Mouse (Mus musculus) CH12.LX (cell line): ENCODE measurements around the gene Ppan. TPM values are rescaled to one million over a fixed set of nuclear protein-coding genes. Genes with fewer than 3 reads are reported as not detected.
A peak's percentile ranks its signal among the peaks of the same experiment; 100 is the strongest.

ENCODE experiments used
- DNase-seq: peaks from one replicate; pipeline ENCODE4 v3.0.0-alpha.2; 2013; ENCODE audit errors: extremely low read depth
- H3K27ac ChIP-seq: 2 replicates; pipeline ENCODE4 v1.5.1; 2012; ENCODE audit warnings: low read depth, mild to moderate bottlenecking, control low read depth, moderate library complexity; ENCODE audit not compliant: insufficient read depth
- H3K27me3 ChIP-seq: replicated peaks from 2 replicates; pipeline ENCODE3; 2012; ENCODE audit warnings: inconsistent platforms
- H3K36me3 ChIP-seq, 2 experiments: replicated peaks in 1 of 2; 2 replicates each; pipeline versions ENCODE3 to v1.6.1; 2012; ENCODE audit warnings: inconsistent platforms in 1 of 2, low read length in 1 of 2, mild to moderate bottlenecking in 1 of 2, mixed read lengths in 1 of 2, moderate library complexity in 1 of 2; ENCODE audit not compliant: control insufficient read depth in 1 of 2, insufficient read depth in 1 of 2
- H3K4me1 ChIP-seq, 2 experiments: 2 replicates each; pipeline ENCODE4 v1.6.1; 2012; ENCODE audit warnings: inconsistent platforms in 1 of 2, moderate library complexity in 1 of 2; ENCODE audit not compliant: insufficient read depth in 2 of 2, control insufficient read depth in 1 of 2
- H3K4me2 ChIP-seq: 2 replicates; pipeline ENCODE4 v1.6.1; 2012; ENCODE audit warnings: low read depth, mild to moderate bottlenecking, control low read depth; ENCODE audit not compliant: poor library complexity, insufficient read depth, severe bottlenecking
- H3K4me3 ChIP-seq, 3 experiments: fragments of 150-350 bp in 1 of 3; sonication (generic) in 1 of 3; replicated peaks in 1 of 3; 2 replicates each; pipeline versions ENCODE3 to v1.5.1; 2011 to 2012; ENCODE audit warnings: low read depth in 2 of 3, low read length in 2 of 3, mild to moderate bottlenecking in 2 of 3, moderate library complexity in 2 of 3, control low read depth in 1 of 3, improper control_type of control experiment in 1 of 3, inconsistent platforms in 1 of 3, mixed read lengths in 1 of 3; ENCODE audit not compliant: poor library complexity in 1 of 3
- H3K79me2 ChIP-seq: replicated peaks from 2 replicates; pipeline ENCODE4 v1.6.1; 2012; ENCODE audit warnings: mild to moderate bottlenecking, moderate library complexity; ENCODE audit not compliant: control insufficient read depth, poor library complexity, insufficient read depth, severe bottlenecking; ENCODE audit errors: extremely low read depth
- H3K9ac ChIP-seq: 2 replicates; pipeline ENCODE4 v1.6.1; 2012; ENCODE audit warnings: low read depth, mild to moderate bottlenecking, control low read depth, moderate library complexity; ENCODE audit not compliant: insufficient read depth
- H3K9me3 ChIP-seq: replicated peaks from 2 replicates; pipeline ENCODE3; 2012; ENCODE audit warnings: low read length, inconsistent platforms, mixed read lengths
- BHLHE40 ChIP-seq: IDR thresholded peaks from 2 replicates; pipeline ENCODE4 v1.6.1; 2011; ENCODE audit warnings: mild to moderate bottlenecking, low read depth, low read length, improper control_type of control experiment
- CHD1 ChIP-seq: IDR thresholded peaks from 2 replicates; pipeline ENCODE4 v1.6.1; 2012; ENCODE audit warnings: low read depth, low read length, improper control_type of control experiment, inconsistent platforms
- CHD2 ChIP-seq: IDR thresholded peaks from 2 replicates; pipeline ENCODE4 v1.6.1; 2011; ENCODE audit warnings: low read length, improper control_type of control experiment
- CTCF ChIP-seq, 2 experiments: IDR thresholded peaks in 1 of 2; conservative IDR thresholded peaks in 1 of 2; 2 replicates each; pipeline ENCODE4 v1.5.1; 2011 to 2012; ENCODE audit warnings: low read depth in 2 of 2, low read length in 2 of 2, improper control_type of control experiment in 1 of 2, inconsistent platforms in 1 of 2, mild to moderate bottlenecking in 1 of 2, moderate library complexity in 1 of 2
- E2F4 ChIP-seq: IDR thresholded peaks from 2 replicates; pipeline ENCODE4 v1.6.1; 2011; ENCODE audit warnings: low read depth, low read length, improper control_type of control experiment; ENCODE audit not compliant: insufficient replicate concordance
- ELF1 ChIP-seq: IDR thresholded peaks from 2 replicates; pipeline ENCODE4 v1.6.1; 2014; ENCODE audit warnings: low read depth, mild to moderate bottlenecking, inconsistent platforms, low read length, improper control_type of control experiment
- ETS1 ChIP-seq: conservative IDR thresholded peaks from 2 replicates; pipeline ENCODE4 v1.6.1; 2012; ENCODE audit warnings: low read depth, mild to moderate bottlenecking, inconsistent platforms, low read length, improper control_type of control experiment, moderate library complexity
- GABPA ChIP-seq: IDR thresholded peaks from 2 replicates; pipeline ENCODE4 v1.6.1; 2012; ENCODE audit warnings: low read depth, low read length, improper control_type of control experiment, inconsistent platforms; ENCODE audit not compliant: insufficient replicate concordance
- HCFC1 ChIP-seq: IDR thresholded peaks from 2 replicates; pipeline ENCODE4 v1.6.1; 2012; ENCODE audit warnings: low read depth, mild to moderate bottlenecking, inconsistent platforms, low read length, improper control_type of control experiment
- IRF4 ChIP-seq: IDR thresholded peaks from 2 replicates; pipeline ENCODE4 v1.6.1; 2014; ENCODE audit warnings: low read depth, mild to moderate bottlenecking, inconsistent platforms, low read length, improper control_type of control experiment
- JUN ChIP-seq: IDR thresholded peaks from 2 replicates; pipeline ENCODE4 v1.6.1; 2011; ENCODE audit warnings: low read depth, mild to moderate bottlenecking, low read length, improper control_type of control experiment, moderate library complexity; ENCODE audit not compliant: insufficient read depth
- JUND ChIP-seq: conservative IDR thresholded peaks from 2 replicates; pipeline ENCODE4 v1.6.1; 2011; ENCODE audit warnings: low read depth, low read length, improper control_type of control experiment
- KAT2A ChIP-seq: IDR thresholded peaks from 2 replicates; pipeline ENCODE4 v1.6.1; 2012; ENCODE audit warnings: low read length, improper control_type of control experiment, inconsistent platforms; ENCODE audit not compliant: insufficient replicate concordance
- MAFK ChIP-seq: IDR thresholded peaks from 2 replicates; pipeline ENCODE4 v1.6.1; 2011; ENCODE audit warnings: low read length, improper control_type of control experiment; ENCODE audit not compliant: insufficient replicate concordance
- MAX ChIP-seq: IDR thresholded peaks from 2 replicates; pipeline ENCODE4 v1.6.1; 2011; ENCODE audit warnings: low read length, improper control_type of control experiment
- MAZ ChIP-seq: IDR thresholded peaks from 2 replicates; pipeline ENCODE4 v1.6.1; 2012; ENCODE audit warnings: low read depth, mild to moderate bottlenecking, inconsistent platforms, low read length, improper control_type of control experiment, moderate library complexity
- MXI1 ChIP-seq: IDR thresholded peaks from 2 replicates; pipeline ENCODE4 v1.6.1; 2011; ENCODE audit warnings: mild to moderate bottlenecking, low read depth, low read length, improper control_type of control experiment
- MYC ChIP-seq: IDR thresholded peaks from 2 replicates; pipeline ENCODE4 v1.6.1; 2011; ENCODE audit warnings: low read depth, mild to moderate bottlenecking, improper control_type of control experiment, low read length
- NELFE ChIP-seq: IDR thresholded peaks from 2 replicates; pipeline ENCODE4 v1.6.1; 2011; ENCODE audit warnings: low read depth, low read length, improper control_type of control experiment
- NRF1 ChIP-seq: IDR thresholded peaks from 2 replicates; pipeline ENCODE4 v1.6.1; 2014; ENCODE audit warnings: low read depth, mild to moderate bottlenecking, inconsistent platforms, low read length, improper control_type of control experiment, moderate library complexity
- POLR2A ChIP-seq: IDR thresholded peaks from 2 replicates; pipeline ENCODE4 v1.6.1; 2011; ENCODE audit warnings: low read depth, mild to moderate bottlenecking, improper control_type of control experiment, low read length
- POLR2AphosphoS2 ChIP-seq: IDR thresholded peaks from 2 replicates; pipeline ENCODE4 v1.6.1; 2011; ENCODE audit warnings: low read depth, low read length, improper control_type of control experiment
- RAD21 ChIP-seq: IDR thresholded peaks from 2 replicates; pipeline ENCODE4 v1.6.1; 2011; ENCODE audit warnings: low read depth, mild to moderate bottlenecking, low read length, improper control_type of control experiment, moderate library complexity
- RCOR1 ChIP-seq: conservative IDR thresholded peaks from 2 replicates; pipeline ENCODE4 v1.6.1; 2012; ENCODE audit warnings: low read depth, mild to moderate bottlenecking, inconsistent platforms, low read length, improper control_type of control experiment
- SIN3A ChIP-seq: IDR thresholded peaks from 2 replicates; pipeline ENCODE4 v1.6.1; 2012; ENCODE audit warnings: low read length, improper control_type of control experiment, inconsistent platforms
- SMC3 ChIP-seq: IDR thresholded peaks from 2 replicates; pipeline ENCODE4 v1.6.1; 2011; ENCODE audit warnings: low read depth, low read length, improper control_type of control experiment
- TBP ChIP-seq: conservative IDR thresholded peaks from 2 replicates; pipeline ENCODE4 v1.6.1; 2011; ENCODE audit warnings: low read depth, low read length, improper control_type of control experiment
- TCF12 ChIP-seq: IDR thresholded peaks from 2 replicates; pipeline ENCODE4 v1.6.1; 2014; ENCODE audit warnings: low read depth, mild to moderate bottlenecking, inconsistent platforms, low read length, improper control_type of control experiment
- UBTF ChIP-seq: IDR thresholded peaks from 2 replicates; pipeline ENCODE4 v1.6.1; 2012; ENCODE audit warnings: low read depth, mild to moderate bottlenecking, inconsistent platforms, low read length, improper control_type of control experiment, moderate library complexity
- USF2 ChIP-seq: conservative IDR thresholded peaks from 2 replicates; pipeline ENCODE4 v1.6.1; 2011; ENCODE audit warnings: low read depth, low read length, improper control_type of control experiment
- ZC3H11A ChIP-seq: IDR thresholded peaks from 2 replicates; pipeline ENCODE4 v1.6.1; 2012; ENCODE audit warnings: low read depth, mild to moderate bottlenecking, inconsistent platforms, low read length, improper control_type of control experiment
- ZKSCAN1 ChIP-seq: IDR thresholded peaks from 2 replicates; pipeline ENCODE4 v1.6.1; 2012; ENCODE audit warnings: low read depth, inconsistent platforms, low read length, improper control_type of control experiment, borderline replicate concordance
- ZMIZ1 ChIP-seq: IDR thresholded peaks from 2 replicates; pipeline ENCODE4 v1.6.1; 2012; ENCODE audit warnings: low read depth, mild to moderate bottlenecking, inconsistent platforms, low read length, improper control_type of control experiment
- ZNF384 ChIP-seq: IDR thresholded peaks from 2 replicates; pipeline ENCODE4 v1.6.1; 2012; ENCODE audit warnings: low read depth, low read length, improper control_type of control experiment, inconsistent platforms
- dilution Hi-C: fragments of 300-500 bp; cut with MboI; formaldehyde crosslinking; loops from 2 replicates; pipeline ENCODE4 v1.14.3; 2020; ENCODE audit warnings: low sequenced_read_pairs; ENCODE audit not compliant: extremely low pct_unique_long_range_greater_than_20kb, extremely low pct_ligation_motif_present
- in situ Hi-C: fragments of 300-500 bp; cut with MboI; formaldehyde crosslinking; loops from 3 replicates; pipeline ENCODE4 v1.14.3; 2019; ENCODE audit warnings: low sequenced_read_pairs, low pct_ligation_motif_present, low pct_unique_long_range_greater_than_20kb, mixed read lengths
- polyA plus RNA-seq: library from polyadenylated mRNA; unstranded; fragments of >175 nt; gene quantifications from 2 replicates; pipeline ENCODE4 v1.2.1, GENCODE M21; 2012; ENCODE audit warnings: low read depth; ENCODE audit not compliant: insufficient read length
- total RNA-seq, 2 experiments: library from RNA; depleted of rRNA; stranded (reverse); fragments of 300-350 nt in 1 of 2; fragments of >200 nt in 1 of 2; gene quantifications; 2 replicates each; pipeline ENCODE4 v1.2.3; 2012 to 2014

Ppan gene
- total RNA-seq (2012; rRNA removed) (346 and 359 TPM in 2 replicates), total RNA-seq (2014; rRNA removed) (242 and 272 TPM in 2 replicates), polyA plus RNA-seq (359 and 389 TPM in 2 replicates)

- peak; percentile 69; the same call in 1 of the 2 replicates for TF ChIP-seq IRF4
- TF ChIP-seq MXI1 = peak; percentile 99
- peak; percentile 37 for TF ChIP-seq ETS1
- no peak; the same call in 1 of the 2 replicates for TF ChIP-seq CHD1
- TF ChIP-seq CHD2 = peak; percentile 67
- TF ChIP-seq UBTF = peak; percentile 55; the same call in 1 of the 2 replicates
- TF ChIP-seq HCFC1 = peak; percentile 90
- no peak for TF ChIP-seq E2F4
- TF ChIP-seq POLR2AphosphoS2 = peak; percentile 92
- no peak for TF ChIP-seq RCOR1
- peak; percentile 87 for TF ChIP-seq TBP
- peak; percentile 92 for TF ChIP-seq NELFE
- TF ChIP-seq BHLHE40 = peak; percentile 65
- peak; percentile 90 for TF ChIP-seq ZMIZ1
- peak; percentile 76; the same call in 1 of the 2 replicates for TF ChIP-seq JUN
- peak; percentile 90 for TF ChIP-seq SIN3A
- TF ChIP-seq POLR2A = peak; percentile 93
- TF ChIP-seq MAZ = 0 out of 2 replicates have a peak, but pooled peaks have one; percentile 17
- TF ChIP-seq ZKSCAN1 = no peak
- TF ChIP-seq MYC = peak; percentile 95
- TF ChIP-seq SMC3 = no peak
- no peak for TF ChIP-seq ZNF384
- TF ChIP-seq JUND = peak; percentile 86
- TF ChIP-seq MAFK = no peak
- TF ChIP-seq KAT2A = peak; percentile 88
- no peak for TF ChIP-seq RAD21
- TF ChIP-seq GABPA = peak; percentile 34; the same call in 1 of the 2 replicates
- TF ChIP-seq USF2 = no peak
- TF ChIP-seq ELF1 = peak; percentile 97
- TF ChIP-seq CTCF (conservative IDR thresholded peaks at IDR 0.05 in 1 of 2, IDR thresholded peaks at IDR 0.05 in 1 of 2; ENCODE audit: low read depth in 2 of 2, low read length in 2 of 2) = no peak
- peak; percentile 97 for TF ChIP-seq MAX
- TF ChIP-seq NRF1 = peak; percentile 53; the same call in 1 of the 2 replicates
- TF ChIP-seq TCF12 = peak; percentile 90
- no peak for TF ChIP-seq ZC3H11A
- in situ Hi-C loops (loop anchor here (10.0 kb wide), 1 partner anchor 257 kb away; the partner anchor contains the start of gene Cdc37), dilution Hi-C loops (no loop called here)
- peak within 1 kb of the TSS; percentile 63 to 84 (median 79) for H3K4me3 ChIP-seq
- peak within 1 kb of the TSS; percentile 37 for H3K4me2 ChIP-seq
- H3K27ac ChIP-seq = peak within 1 kb of the TSS; percentile 65
- no peaks in the 10 kb centered on the region for H3K27me3 ChIP-seq
- peaks cover 35 to 36% of the 10 kb centered on the region in 2 experiments for H3K36me3 ChIP-seq
- DNase-seq = peak; percentile 97
- H3K9ac ChIP-seq = peak within 1 kb of the TSS; percentile 71
- peaks cover 5% of the 10 kb centered on the region for H3K9me3 ChIP-seq
- peaks cover 5 to 40% of the 10 kb centered on the region in 2 experiments for H3K4me1 ChIP-seq
- H3K79me2 ChIP-seq = peaks cover 24% of the 10 kb centered on the region
Measured at GRCm38 (mm10) chr9:20887704-20888385, at the start of gene Ppan. Ppan (plus strand) TSS chr9:20888175.
